Mouse (Mus musculus) CD4-positive naive resting alpha-beta T cell, adult 76 days (primary cell): ENCODE measurements around the gene Tmem216. TPM values are rescaled to one million over a fixed set of nuclear protein-coding genes. Genes with fewer than 3 reads are reported as not detected.

Experiments
- total RNA-seq: library from RNA; stranded (reverse); gene quantifications from one replicate; pipeline ENCODE4 v1.2.4, GENCODE M21; 2023

Tmem216 gene
- 4.4 TPM for total RNA-seq

GRCm38 (mm10) chr19:10555624-10556510, at the start of gene Tmem216:
Gene Tmem216 (minus strand): TSS chr19:10556238.

GRCm38 (mm10) chr19:10605293-10605900, 49.4 kb upstream of the Tmem216 start, which contains the start of the genes Ddb1 and Tkfc:
Gene Ddb1 (plus strand): TSS chr19:10605327.
Gene Tkfc (minus strand): TSS chr19:10605654.

GRCm38 (mm10) chr19:10576690-10577561, 20.9 kb upstream of the Tmem216 start, which contains the start of the genes Cyb561a3 and Tmem138:
Gene Cyb561a3 (plus strand): TSS chr19:10577172.
Gene Tmem138 (minus strand): TSS chr19:10577362.

GRCm38 (mm10) chr19:10525910-10526309, 30.1 kb downstream of the Tmem216 start, which contains the start of gene Sdhaf2:
Gene Sdhaf2 (minus strand): TSS chr19:10526142.

GRCm38 (mm10) chr19:10525106-10525901, 30.7 kb downstream of the Tmem216 start, which contains the start of gene Cpsf7:
Gene Cpsf7 (plus strand): TSS chr19:10525266.

Other genes with a start within 250 kb of the Tmem216 start
- gene Syt7, start 167.1 kb downstream of the Tmem216 start, total RNA-seq = not detected
- gene Lrrc10b, start 98.8 kb downstream of the Tmem216 start, total RNA-seq = not detected
- 3.5 TPM for gene Ppp1r32, start 73.3 kb downstream of the Tmem216 start, total RNA-seq
- 147 TPM for gene Cpsf7, start 31.0 kb downstream of the Tmem216 start, total RNA-seq
- gene Sdhaf2, start 30.1 kb downstream of the Tmem216 start, total RNA-seq = 42.6 TPM
- gene Cyb561a3, start 20.9 kb upstream of the Tmem216 start, total RNA-seq = 28.4 TPM
- gene Tmem138, start 21.1 kb upstream of the Tmem216 start, total RNA-seq = 5.7 TPM
- gene Ddb1, start 49.1 kb upstream of the Tmem216 start, total RNA-seq = 229 TPM
- gene Tkfc, start 49.4 kb upstream of the Tmem216 start, total RNA-seq = 6.8 TPM
- gene Vwce, start 78.0 kb upstream of the Tmem216 start, total RNA-seq = 7.2 TPM
- not detected for gene Pga5, start 121.8 kb upstream of the Tmem216 start, total RNA-seq
- 19.2 TPM for gene Vps37c, start 132.5 kb upstream of the Tmem216 start, total RNA-seq
- gene Cd5, start 182.8 kb upstream of the Tmem216 start, total RNA-seq = 323 TPM